Mouse (Mus musculus) hindbrain, embryonic 10.5 days (tissue): ENCODE results near the gene Diaph2. TPM values are rescaled to one million over a fixed set of nuclear protein-coding genes. Genes with fewer than 3 reads are reported as not detected.

Source experiments
- DNase-seq: peaks from one replicate; pipeline ENCODE4 v3.0.0-alpha.2; 2017; ENCODE audit warnings: low spot score
- H3K27ac ChIP-seq: fragments of 300-500 bp; sonication (generic); 2 replicates; pipeline ENCODE4 v1.5.1; 2016; ENCODE audit warnings: mild to moderate bottlenecking, moderate library complexity
- H3K27me3 ChIP-seq: fragments of 300-500 bp; sonication (generic); 2 replicates; pipeline ENCODE4 v1.6.1; 2016; ENCODE audit warnings: mild to moderate bottlenecking; ENCODE audit not compliant: poor library complexity, insufficient read depth, severe bottlenecking
- H3K36me3 ChIP-seq: fragments of 300-500 bp; sonication (generic); 2 replicates; pipeline ENCODE4 v1.6.1; 2016; ENCODE audit warnings: mild to moderate bottlenecking, moderate library complexity
- H3K4me1 ChIP-seq: fragments of 300-500 bp; sonication (generic); replicated peaks from 2 replicates; pipeline ENCODE4 v1.6.1; 2016; ENCODE audit warnings: mild to moderate bottlenecking
- H3K4me3 ChIP-seq: fragments of 300-500 bp; sonication (generic); 2 replicates; pipeline ENCODE4 v1.5.1; 2016; ENCODE audit warnings: mild to moderate bottlenecking, moderate library complexity
- H3K9me3 ChIP-seq: fragments of 300-500 bp; sonication (generic); 2 replicates; pipeline ENCODE4 v1.6.1; 2016; ENCODE audit warnings: mild to moderate bottlenecking, moderate library complexity
- WGBS: fragments of 180-500 bp; shearing (Covaris S2); methylation state at CpG from one replicate; pipeline ENCODE4 v1.1.7; 2016; 5-methylcytosine and 5-hydroxymethylcytosine counted together
- polyA plus RNA-seq: library from polyadenylated mRNA; unstranded; fragments of >200 nt; fragmentation: Nextera tagmentation; extraction: Ambion mirVana; gene quantifications from 2 replicates; pipeline ENCODE4 v1.2.1, GENCODE M21; 2016

Diaph2 gene
- polyA plus RNA-seq, 1 experiment from 2014 or later = 3.5 TPM

DNA sequence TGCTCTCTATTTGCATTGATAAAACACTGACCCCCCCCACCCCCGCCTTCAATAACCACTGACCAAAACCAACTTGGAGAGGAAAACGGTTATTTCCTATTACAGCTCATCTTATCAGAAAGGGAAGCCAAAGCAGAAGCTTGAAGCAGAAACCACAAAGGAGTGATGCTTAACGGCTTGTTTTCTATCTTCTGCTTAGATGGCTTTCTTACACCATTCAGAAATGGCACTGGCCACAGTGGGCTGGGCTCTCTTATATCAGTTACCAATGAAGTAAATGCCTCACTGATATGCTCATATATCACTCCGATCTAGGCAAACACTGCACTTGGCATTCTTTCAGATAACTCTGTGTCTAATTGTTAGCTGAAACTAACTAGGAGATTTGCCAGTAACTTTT is 463.2 kb downstream of the Diaph2 start:
- H3K27me3 ChIP-seq = no peaks in the 10 kb centered on the region
- no peak overlapping the region for H3K27ac ChIP-seq
- no peaks in the 10 kb centered on the region for H3K36me3 ChIP-seq
- H3K9me3 ChIP-seq = no peaks in the 10 kb centered on the region
- WGBS = 81% methylated on average over 4 of the region's 4 CpGs
- DNase-seq = no peak
- H3K4me1 ChIP-seq = no peaks in the 10 kb centered on the region
- no peak overlapping the region for H3K4me3 ChIP-seq

DNA sequence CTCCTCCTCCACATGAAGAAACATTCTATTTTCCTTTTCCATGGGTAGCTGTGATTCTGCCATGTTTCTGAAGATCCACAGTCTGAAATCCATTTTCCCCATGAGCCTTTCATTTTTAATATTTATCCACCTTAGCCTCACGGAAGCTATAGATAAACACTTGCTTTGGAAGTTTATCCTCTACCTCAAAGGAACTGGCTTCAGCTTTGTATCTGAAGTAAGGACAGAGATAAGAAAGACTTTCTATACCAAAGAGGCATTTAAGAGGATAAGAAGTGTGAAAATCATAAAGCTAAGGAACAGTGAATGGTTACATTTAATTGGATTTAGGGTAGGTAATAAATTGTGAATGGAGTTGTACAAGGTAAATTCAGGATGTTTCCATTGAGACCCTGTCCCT is 480.5 kb downstream of the Diaph2 start:
- DNase-seq = no peak
- no peak overlapping the region for H3K4me3 ChIP-seq
- no peak overlapping the region for H3K27ac ChIP-seq
- H3K36me3 ChIP-seq = no peaks in the 10 kb centered on the region
- H3K9me3 ChIP-seq = no peaks in the 10 kb centered on the region
- H3K4me1 ChIP-seq = no peaks in the 10 kb centered on the region
- no peaks in the 10 kb centered on the region for H3K27me3 ChIP-seq
- WGBS = 91% methylated on average over 1 of the region's 1 CpGs

DNA sequence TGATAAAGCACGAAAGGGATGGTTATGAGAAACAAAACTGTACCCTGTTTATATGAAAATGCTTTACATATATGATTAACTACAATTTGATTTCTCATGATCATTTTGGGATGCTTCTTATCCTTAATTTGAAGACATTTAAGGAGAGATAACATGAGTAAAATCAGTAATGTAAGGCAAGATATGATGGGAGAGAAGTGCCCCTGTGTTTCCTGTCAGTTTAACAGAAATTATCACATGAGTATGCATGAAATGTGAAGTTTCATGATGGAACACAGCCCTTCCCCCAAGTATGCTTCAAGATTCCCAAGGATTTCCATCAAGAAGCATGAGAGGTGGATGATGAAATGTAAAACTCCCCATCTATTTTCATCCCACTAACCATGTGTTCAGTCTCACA is 485.6 kb downstream of the Diaph2 start:
- Histone ChIP-seq H3K4me3 (no peak overlapping the region), H3K9me3 (no peaks in the 10 kb centered on the region), H3K27ac (no peak overlapping the region), H3K4me1 (no peaks in the 10 kb centered on the region), H3K36me3 (no peaks in the 10 kb centered on the region), H3K27me3 (no peaks in the 10 kb centered on the region)
- WGBS = 81% methylated on average over 1 of the region's 1 CpGs
- DNase-seq = no peak

DNA sequence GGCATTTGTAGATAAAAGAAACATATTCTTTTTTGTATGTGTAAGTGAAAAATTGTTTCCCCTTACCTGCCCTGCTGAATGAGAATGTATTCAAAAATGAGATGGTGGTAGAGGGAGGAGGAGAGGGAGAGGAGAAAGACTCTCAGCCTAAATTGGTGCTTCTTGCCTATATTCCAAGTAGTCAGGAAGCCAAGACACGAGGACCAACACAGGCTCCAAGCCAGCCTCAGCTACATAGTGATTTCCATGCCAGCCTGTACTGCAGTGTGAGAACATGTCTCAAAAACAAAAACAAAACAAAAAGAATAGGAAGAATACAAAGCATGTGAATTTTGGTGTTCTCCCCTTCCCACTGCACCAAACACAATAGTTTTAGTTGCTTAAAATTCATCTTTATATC is 497.1 kb downstream of the Diaph2 start:
- no peak for DNase-seq
- 70% methylated on average over 1 of the region's 1 CpGs for WGBS

GRCm38 (mm10) chrX:130253664-130254063 is 504.1 kb downstream of the Diaph2 start:
- Histone ChIP-seq H3K27me3 (no peaks in the 10 kb centered on the region), H3K4me3 (no peak overlapping the region), H3K27ac (no peak overlapping the region), H3K36me3 (no peaks in the 10 kb centered on the region), H3K4me1 (no peaks in the 10 kb centered on the region), H3K9me3 (no peaks in the 10 kb centered on the region)
- DNase-seq = no peak
- WGBS = 90% methylated on average over 4 of the region's 4 CpGs

More for the DNA sequence above, 497.1 kb downstream of the Diaph2 start:
- Histone ChIP-seq H3K4me3 (no peak overlapping the region), H3K36me3 (no peaks in the 10 kb centered on the region), H3K27ac (no peak overlapping the region), H3K4me1 (no peaks in the 10 kb centered on the region), H3K9me3 (no peaks in the 10 kb centered on the region), H3K27me3 (no peaks in the 10 kb centered on the region)

DNA sequence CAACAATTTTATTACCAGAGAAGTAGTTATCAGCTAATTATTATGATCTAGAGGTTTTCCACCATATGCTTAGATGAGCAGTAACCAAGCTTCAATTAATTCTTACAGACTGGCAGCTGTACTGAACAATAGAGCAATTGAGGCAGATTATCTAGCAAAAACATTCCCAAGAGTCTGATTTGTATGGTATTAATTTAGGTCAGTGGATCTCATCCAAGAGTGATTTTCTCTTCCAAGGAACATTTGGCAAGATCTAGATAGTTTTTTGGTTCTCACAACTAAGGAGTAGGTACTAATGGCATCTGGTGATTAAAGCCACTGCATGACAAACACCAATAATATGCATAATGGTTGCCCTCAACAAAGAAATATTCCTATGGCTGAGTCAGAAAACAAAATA is 516.2 kb downstream of the Diaph2 start:
- no peaks in the 10 kb centered on the region for H3K4me1 ChIP-seq
- no peaks in the 10 kb centered on the region for H3K27me3 ChIP-seq
- no peak for DNase-seq
- no peaks in the 10 kb centered on the region for H3K36me3 ChIP-seq
- no peaks in the 10 kb centered on the region for H3K9me3 ChIP-seq
- no peak overlapping the region for H3K27ac ChIP-seq
- H3K4me3 ChIP-seq = no peak overlapping the region

GRCm38 (mm10) chrX:130279144-130279543 is 529.6 kb downstream of the Diaph2 start:
- Histone ChIP-seq H3K27ac (no peak overlapping the region), H3K27me3 (no peaks in the 10 kb centered on the region), H3K4me3 (no peak overlapping the region), H3K4me1 (no peaks in the 10 kb centered on the region), H3K9me3 (no peaks in the 10 kb centered on the region), H3K36me3 (no peaks in the 10 kb centered on the region)
- DNase-seq = no peak
- WGBS = 86% methylated on average over 4 of the region's 4 CpGs

DNA sequence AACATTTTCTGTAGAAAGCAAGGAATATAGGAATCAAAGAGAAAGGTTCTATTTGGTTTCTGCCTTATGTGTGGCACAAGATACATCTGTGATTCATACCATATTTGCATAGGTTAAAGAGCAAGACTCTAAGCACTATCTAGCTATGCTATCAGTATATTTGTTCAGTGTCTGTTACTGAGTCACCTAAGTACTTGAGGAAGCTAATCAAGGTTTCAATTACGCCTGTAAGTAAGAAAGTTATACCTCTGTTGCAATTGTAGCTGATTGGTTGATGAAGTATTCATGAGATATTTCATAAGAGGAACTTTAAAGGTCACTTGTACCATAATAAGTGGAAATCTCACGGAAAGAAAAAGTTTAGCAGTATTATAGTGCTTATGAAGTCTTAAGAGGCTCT is 531.9 kb downstream of the Diaph2 start:
- Histone ChIP-seq H3K27me3 (no peaks in the 10 kb centered on the region), H3K27ac (no peak overlapping the region), H3K36me3 (no peaks in the 10 kb centered on the region), H3K4me1 (no peaks in the 10 kb centered on the region), H3K9me3 (no peaks in the 10 kb centered on the region), H3K4me3 (no peak overlapping the region)
- no peak for DNase-seq
- WGBS = 79% methylated on average over 2 of the region's 2 CpGs

- Histone ChIP-seq H3K27ac (no peak overlapping the region), H3K36me3 (no peaks in the 10 kb centered on the region), H3K9me3 (no peaks in the 10 kb centered on the region), H3K27me3 (no peaks in the 10 kb centered on the region), H3K4me1 (no peaks in the 10 kb centered on the region), H3K4me3 (no peak overlapping the region)
- DNase-seq = no peak
- 88% methylated on average over 9 of the region's 9 CpGs for WGBS
Measured at GRCm38 (mm10) chrX:130287032-130287431, 537.5 kb downstream of the Diaph2 start.

- H3K4me3 ChIP-seq = no peak overlapping the region
- WGBS = 86% methylated on average over 5 of the region's 5 CpGs
- H3K4me1 ChIP-seq = no peaks in the 10 kb centered on the region
- no peak overlapping the region for H3K27ac ChIP-seq
- H3K9me3 ChIP-seq = no peaks in the 10 kb centered on the region
- no peak for DNase-seq
- H3K27me3 ChIP-seq = no peaks in the 10 kb centered on the region
- H3K36me3 ChIP-seq = no peaks in the 10 kb centered on the region
Measured at GRCm38 (mm10) chrX:130289775-130290174, 540.2 kb downstream of the Diaph2 start.

DNA sequence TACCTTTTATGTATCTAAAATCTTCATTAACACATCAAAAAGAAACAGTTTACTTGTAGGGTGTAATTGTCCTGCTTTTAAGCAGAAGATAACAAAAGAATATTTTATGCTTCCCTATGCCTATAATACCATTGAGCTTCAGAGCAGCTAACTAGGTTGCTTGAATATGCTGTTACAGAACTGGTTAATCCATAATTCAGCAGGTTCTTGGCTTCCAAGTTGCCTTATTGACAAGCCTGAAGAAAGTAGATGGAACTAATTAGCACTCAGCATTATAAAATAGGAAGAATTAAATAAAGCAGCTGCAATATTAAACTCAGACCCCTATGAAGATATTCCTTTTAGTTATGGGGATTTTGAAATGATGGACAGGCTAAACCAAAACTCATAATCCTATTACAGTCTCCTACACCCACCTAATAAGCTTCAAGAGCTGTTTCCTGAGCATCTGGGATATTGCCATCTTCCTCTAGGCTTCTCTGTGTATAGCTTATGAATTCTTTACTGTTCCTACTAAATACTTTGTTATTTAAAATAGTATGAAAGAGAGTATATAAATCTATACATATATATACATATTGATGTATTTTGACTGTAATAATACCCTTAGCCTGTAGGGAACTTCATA is 601.4 kb downstream of the Diaph2 start:
- DNase-seq = no peak
- Histone ChIP-seq H3K27ac (no peak overlapping the region), H3K9me3 (no peaks in the 10 kb centered on the region), H3K4me1 (no peaks in the 10 kb centered on the region), H3K27me3 (no peaks in the 10 kb centered on the region), H3K4me3 (no peak overlapping the region), H3K36me3 (no peaks in the 10 kb centered on the region)

DNA sequence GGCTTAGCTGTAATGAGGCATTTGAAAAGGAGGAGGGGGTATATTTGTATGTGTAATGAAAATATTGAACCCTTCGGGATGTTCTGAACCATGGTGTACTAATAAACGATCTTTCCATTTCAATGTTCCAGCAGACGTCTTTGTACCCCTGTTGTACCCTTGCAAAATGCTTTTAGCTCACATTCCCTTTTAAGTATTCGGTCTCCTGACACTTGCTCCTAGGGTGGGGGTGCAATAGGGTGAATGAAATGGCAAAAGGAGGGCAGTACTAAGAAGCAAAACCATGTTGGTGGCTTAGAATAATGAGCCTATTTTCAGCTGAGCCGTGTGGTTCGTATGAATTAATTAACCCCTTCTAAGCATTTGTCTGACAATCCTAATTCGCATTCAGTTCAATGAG is 601.9 kb downstream of the Diaph2 start:
- H3K27ac ChIP-seq = no peak overlapping the region
- no peaks in the 10 kb centered on the region for H3K27me3 ChIP-seq
- DNase-seq = no peak
- H3K9me3 ChIP-seq = no peaks in the 10 kb centered on the region
- H3K4me3 ChIP-seq = no peak overlapping the region
- H3K4me1 ChIP-seq = no peaks in the 10 kb centered on the region
- WGBS = 67% methylated on average over 7 of the region's 7 CpGs
- H3K36me3 ChIP-seq = no peaks in the 10 kb centered on the region

DNA sequence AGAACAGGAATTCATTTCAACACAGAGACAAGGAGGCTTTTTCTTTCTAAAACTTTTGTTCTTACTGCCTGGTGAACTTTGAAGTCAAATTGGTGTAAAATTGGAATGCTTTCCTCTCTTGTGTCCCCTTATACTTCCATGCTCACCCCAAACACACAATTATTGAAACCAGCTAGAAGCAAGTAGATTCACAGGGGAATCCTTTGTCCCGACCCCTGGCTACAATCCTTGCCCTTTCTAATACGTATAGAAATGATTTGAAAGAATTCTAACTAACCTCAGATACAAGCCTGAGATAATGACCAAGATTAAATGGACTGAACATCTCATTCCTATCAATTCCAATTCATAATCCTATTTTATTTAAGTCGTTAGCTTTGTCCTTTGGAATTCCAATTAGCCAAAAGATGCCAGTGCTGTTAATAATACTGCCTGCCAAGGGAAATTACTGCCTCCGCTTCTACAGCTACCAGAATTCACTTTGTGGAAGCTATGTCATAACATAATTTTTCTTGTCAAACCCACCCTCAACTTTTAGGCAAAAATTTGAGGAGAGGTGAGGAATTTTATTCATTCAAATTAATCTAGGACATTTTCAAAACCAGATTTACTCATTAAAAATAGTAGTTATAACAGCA is 644.1 kb downstream of the Diaph2 start:
- H3K27ac ChIP-seq = no peak overlapping the region
- H3K4me1 ChIP-seq = no peaks in the 10 kb centered on the region
- H3K27me3 ChIP-seq = no peaks in the 10 kb centered on the region
- DNase-seq = no peak
- H3K4me3 ChIP-seq = no peak overlapping the region
- H3K9me3 ChIP-seq = no peaks in the 10 kb centered on the region
- H3K36me3 ChIP-seq = no peaks in the 10 kb centered on the region
- 62% methylated on average over 4 of the region's 4 CpGs for WGBS

DNA sequence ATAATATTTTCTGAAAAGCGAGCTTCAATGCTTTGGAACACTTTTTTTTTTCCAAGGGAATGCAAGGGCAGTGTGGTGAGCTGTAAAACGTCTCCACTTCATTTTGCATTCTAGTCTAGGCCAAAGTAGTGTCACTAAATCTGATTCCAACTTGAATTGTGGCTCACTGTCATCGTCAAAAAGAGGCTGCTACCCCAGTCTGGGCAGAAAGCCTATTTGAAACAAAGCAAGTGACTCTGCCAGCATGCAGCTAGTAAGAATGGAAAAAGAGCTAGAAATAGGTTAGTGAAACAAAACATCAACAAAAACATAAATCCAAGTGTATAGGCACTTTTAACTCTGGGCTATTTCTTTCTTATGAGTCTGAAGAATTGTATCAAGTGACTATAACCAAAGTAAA is 653.7 kb downstream of the Diaph2 start:
- Histone ChIP-seq H3K27ac (no peak overlapping the region), H3K36me3 (no peaks in the 10 kb centered on the region), H3K27me3 (no peaks in the 10 kb centered on the region), H3K9me3 (no peaks in the 10 kb centered on the region), H3K4me1 (no peaks in the 10 kb centered on the region), H3K4me3 (no peak overlapping the region)
- WGBS = 63% methylated on average over 3 of the region's 3 CpGs
- no peak for DNase-seq
